Mouse (Mus musculus): Measurements from ENCODE around the gene Il17d.

DNA sequence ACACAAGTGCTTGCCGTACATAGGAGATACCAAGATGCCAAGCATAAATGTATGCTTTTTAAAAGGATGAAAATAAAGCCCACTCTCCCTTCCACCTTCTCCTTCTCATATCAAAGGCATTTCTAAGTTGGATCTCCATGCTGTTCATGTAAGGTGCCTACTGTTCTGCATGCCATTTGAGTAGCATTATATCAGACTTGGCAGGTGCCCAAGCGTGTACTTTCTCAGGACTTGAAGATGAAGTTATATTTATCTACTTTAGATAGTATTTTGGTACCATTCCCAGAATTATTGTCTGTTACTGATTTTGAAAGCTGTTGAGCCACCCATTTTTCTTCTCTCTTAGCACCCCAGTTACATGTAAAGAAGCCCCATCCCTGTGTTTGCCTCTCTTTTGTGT, 49.5 kb upstream of the Il17d start:
- TF ChIP-seq POLR2A (IDR thresholded peaks at IDR 0.05; ENCODE audit: low read depth, low read length) (no peak), CTCF (IDR thresholded peaks at IDR 0.05; ENCODE audit: extremely low read depth, insufficient read depth, insufficient read length, insufficient replicate concordance) (no peak)

All from spleen, adult 2 months (tissue).